Mouse (Mus musculus): ENCODE results near the gene Lyrm9. TPM values are rescaled to one million over a fixed set of nuclear protein-coding genes. Genes with fewer than 3 reads are reported as not detected.

Lyrm9 gene
- polyA plus RNA-seq, 1 experiment from 2014 or later, result 17.7 TPM

GRCm38 (mm10) chr11:78879727-78880126, 53.3 kb downstream of the Lyrm9 start:
- no peaks in the 10 kb centered on the region for H3K9me3 ChIP-seq (ENCODE audit: control insufficient read depth, low read length)
- no peak overlapping the region for H3K9ac ChIP-seq (ENCODE audit: low read length)
- no peak overlapping the region for H3K4me3 ChIP-seq (ENCODE audit: low read length)
- ATAC-seq (ENCODE audit: low read depth), result no peak
- H3K4me1 ChIP-seq (replicated peaks; ENCODE audit: control insufficient read depth, insufficient read depth, low read length), result no peaks in the 10 kb centered on the region
- no peaks in the 10 kb centered on the region for H3K27me3 ChIP-seq (ENCODE audit: control insufficient read depth, insufficient read depth, low read depth, low read length)
- no peak overlapping the region for H3K4me2 ChIP-seq (ENCODE audit: low read depth, low read length)
- H3K27ac ChIP-seq (ENCODE audit: low read length), result no peak overlapping the region
- no peaks in the 10 kb centered on the region for H3K36me3 ChIP-seq (ENCODE audit: control insufficient read depth, insufficient read depth, low read length)
- WGBS, result 88% methylated on average over 3 of the region's 3 CpGs

GRCm38 (mm10) chr11:78886693-78887092, 60.3 kb downstream of the Lyrm9 start:
- Histone ChIP-seq H3K27me3 (ENCODE audit: control insufficient read depth, insufficient read depth, low read depth, low read length) (no peaks in the 10 kb centered on the region), H3K4me3 (ENCODE audit: low read length) (no peak overlapping the region), H3K27ac (ENCODE audit: low read length) (no peak overlapping the region), H3K4me1 (replicated peaks; ENCODE audit: control insufficient read depth, insufficient read depth, low read length) (no peaks in the 10 kb centered on the region; the same call in 1 of the 2 replicates), H3K9ac (ENCODE audit: low read length) (no peak overlapping the region), H3K4me2 (ENCODE audit: low read depth, low read length) (peak overlapping the region; percentile 4), H3K36me3 (ENCODE audit: control insufficient read depth, insufficient read depth, low read length) (no peaks in the 10 kb centered on the region), H3K9me3 (ENCODE audit: control insufficient read depth, low read length) (no peaks in the 10 kb centered on the region)
- WGBS, result 85% methylated on average over 1 of the region's 1 CpGs
- ATAC-seq (ENCODE audit: low read depth), result peak; percentile 12; the same call in 1 of the 2 replicates

- no peak overlapping the region for H3K9ac ChIP-seq (ENCODE audit: low read length)
- H3K4me2 ChIP-seq (ENCODE audit: low read depth, low read length), result peak overlapping the region; percentile 4
- peak; percentile 91 for ATAC-seq (ENCODE audit: low read depth)
Observed at GRCm38 (mm10) chr11:78887102-78887971, 61.0 kb downstream of the Lyrm9 start.

GRCm38 (mm10) chr11:78889156-78889555, 62.8 kb downstream of the Lyrm9 start:
- 88% methylated on average over 4 of the region's 4 CpGs for WGBS
- H3K4me2 ChIP-seq (ENCODE audit: low read depth, low read length), result no peak overlapping the region
- H3K27me3 ChIP-seq (ENCODE audit: control insufficient read depth, insufficient read depth, low read depth, low read length), result no peaks in the 10 kb centered on the region
- no peak for ATAC-seq (ENCODE audit: low read depth)
- H3K4me3 ChIP-seq (ENCODE audit: low read length), result no peak overlapping the region
- H3K9me3 ChIP-seq (ENCODE audit: control insufficient read depth, low read length), result no peaks in the 10 kb centered on the region
- no peaks in the 10 kb centered on the region; the same call in 1 of the 2 replicates for H3K4me1 ChIP-seq (replicated peaks; ENCODE audit: control insufficient read depth, insufficient read depth, low read length)
- no peak overlapping the region for H3K27ac ChIP-seq (ENCODE audit: low read length)
- H3K9ac ChIP-seq (ENCODE audit: low read length), result no peak overlapping the region
- H3K36me3 ChIP-seq (ENCODE audit: control insufficient read depth, insufficient read depth, low read length), result no peaks in the 10 kb centered on the region

More at GRCm38 (mm10) chr11:78887102-78887971, 61.0 kb downstream of the Lyrm9 start:
- H3K4me1 ChIP-seq (replicated peaks; ENCODE audit: control insufficient read depth, insufficient read depth, low read length), result no peaks in the 10 kb centered on the region; the same call in 1 of the 2 replicates
- H3K4me3 ChIP-seq (ENCODE audit: low read length), result peak overlapping the region; percentile 3; the same call in 1 of the 2 replicates
- no peaks in the 10 kb centered on the region for H3K27me3 ChIP-seq (ENCODE audit: control insufficient read depth, insufficient read depth, low read depth, low read length)
- 40% methylated on average over 9 of the region's 9 CpGs for WGBS
- no peaks in the 10 kb centered on the region for H3K36me3 ChIP-seq (ENCODE audit: control insufficient read depth, insufficient read depth, low read length)
- H3K9me3 ChIP-seq (ENCODE audit: control insufficient read depth, low read length), result no peaks in the 10 kb centered on the region
- H3K27ac ChIP-seq (ENCODE audit: low read length), result peak overlapping the region; percentile 25; the same call in 1 of the 2 replicates

Other genes with a start within 250 kb of the Lyrm9 start
- 13.1 and 13.6 TPM in 2 replicates for gene Nlk, start 129.2 kb upstream of the Lyrm9 start, polyA plus RNA-seq (2015; fragmentation: Nextera tagmentation; extraction: Ambion mirVana)
- gene Ccnq, start 74.9 kb upstream of the Lyrm9 start, polyA plus RNA-seq (2015; fragmentation: Nextera tagmentation; extraction: Ambion mirVana), result 35.1 and 36.9 TPM in 2 replicates
- gene Nos2, start 94.2 kb downstream of the Lyrm9 start, polyA plus RNA-seq (2015; fragmentation: Nextera tagmentation; extraction: Ambion mirVana), result 5.1 and 5.2 TPM in 2 replicates
- gene Lgals9, start 158.4 kb downstream of the Lyrm9 start, polyA plus RNA-seq (2015; fragmentation: Nextera tagmentation; extraction: Ambion mirVana), result 50.8 and 60.8 TPM in 2 replicates

All from lung, embryonic 16.5 days (tissue).